Mouse (Mus musculus): ENCODE results near the gene Klhdc7b. TPM values are rescaled to one million over a fixed set of nuclear protein-coding genes. Genes with fewer than 3 reads are reported as not detected.
A peak's percentile ranks its signal among the peaks of the same experiment; 100 is the strongest.

Klhdc7b gene
- total RNA-seq, 4 experiments from 2014 or later: 0.70 to 1.1 (median 0.87) TPM

DNA sequence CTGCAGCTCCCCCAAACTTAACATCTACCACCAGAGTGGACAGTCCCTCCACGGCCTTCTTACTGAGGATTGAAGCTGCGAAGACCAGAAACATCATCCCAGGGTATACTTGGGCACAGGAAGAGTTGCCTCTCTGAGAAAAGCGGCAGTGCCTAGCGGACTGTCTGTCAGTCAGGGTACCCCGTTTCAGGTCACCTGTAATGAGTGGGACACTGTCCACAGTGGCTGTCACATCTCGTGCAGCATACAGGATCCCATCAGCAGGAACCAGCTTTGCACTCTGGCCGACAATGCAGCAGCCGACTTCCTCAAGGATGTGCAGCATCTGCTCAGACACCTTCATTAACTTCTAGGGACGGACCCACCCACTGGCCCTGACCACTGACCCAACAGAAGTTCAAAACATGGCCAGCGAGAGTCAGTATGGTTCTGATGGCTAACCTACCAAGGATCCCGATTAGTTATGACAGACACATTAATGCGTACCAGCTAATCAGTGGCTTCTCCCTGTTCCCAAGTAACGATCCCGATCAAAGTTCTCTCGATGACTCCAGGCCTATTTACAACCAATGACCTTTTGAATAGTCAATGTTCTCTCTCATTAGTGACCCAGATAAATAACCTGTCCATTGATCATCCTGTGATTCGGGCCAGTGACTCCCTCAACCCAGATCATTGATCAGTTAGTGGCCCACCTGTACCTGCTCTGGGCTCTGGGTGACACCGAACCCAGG is 9.7 kb upstream of the Klhdc7b start:
- DNase-seq (ENCODE audit: low spot score in 2 of 2): no peak

GRCm38 (mm10) chr15:89376040-89376439 is 8.7 kb upstream of the Klhdc7b start:
- DNase-seq (ENCODE audit: low spot score in 2 of 2): peak in 1 of 2 experiments; percentile 10

- no peak for DNase-seq (ENCODE audit: low spot score in 2 of 2)
Measured at GRCm38 (mm10) chr15:89376957-89377356, 7.8 kb upstream of the Klhdc7b start, which contains the start of gene Tymp. Gene Tymp (minus strand): TSS chr15:89377039.

DNA sequence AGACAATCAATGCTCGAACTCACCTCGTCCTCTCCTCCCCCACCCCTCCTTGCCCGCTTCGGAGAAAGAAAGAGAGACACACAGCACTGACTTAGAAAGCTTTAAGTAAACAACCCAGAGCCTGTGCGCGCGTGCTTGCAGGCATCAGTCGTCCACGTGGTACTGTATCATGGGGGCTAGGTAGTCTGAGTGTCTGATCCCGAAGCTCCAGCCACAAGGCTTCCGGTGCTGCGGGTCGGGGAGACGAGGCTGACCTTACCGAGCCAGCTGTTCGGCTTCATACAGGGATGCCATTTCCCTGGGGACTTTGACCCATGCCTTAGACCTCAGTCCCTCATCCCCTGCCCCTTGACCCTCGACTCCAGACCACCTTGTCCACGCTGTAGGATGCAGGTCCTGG is 7.4 kb upstream of the Klhdc7b start:
- DNase-seq (ENCODE audit: low spot score in 2 of 2): no peak

- DNase-seq (ENCODE audit: low spot score in 2 of 2): no peak
Measured at GRCm38 (mm10) chr15:89377938-89378828, 6.5 kb upstream of the Klhdc7b start.

GRCm38 (mm10) chr15:89378831-89379401 is 5.8 kb upstream of the Klhdc7b start, which contains the start of gene Odf3b:
Gene Odf3b (minus strand): TSS chr15:89379282.
- DNase-seq (ENCODE audit: low spot score in 2 of 2): no peak

- DNase-seq (ENCODE audit: low spot score in 2 of 2): no peak
Measured at GRCm38 (mm10) chr15:89379429-89379828, 5.3 kb upstream of the Klhdc7b start.

DNA sequence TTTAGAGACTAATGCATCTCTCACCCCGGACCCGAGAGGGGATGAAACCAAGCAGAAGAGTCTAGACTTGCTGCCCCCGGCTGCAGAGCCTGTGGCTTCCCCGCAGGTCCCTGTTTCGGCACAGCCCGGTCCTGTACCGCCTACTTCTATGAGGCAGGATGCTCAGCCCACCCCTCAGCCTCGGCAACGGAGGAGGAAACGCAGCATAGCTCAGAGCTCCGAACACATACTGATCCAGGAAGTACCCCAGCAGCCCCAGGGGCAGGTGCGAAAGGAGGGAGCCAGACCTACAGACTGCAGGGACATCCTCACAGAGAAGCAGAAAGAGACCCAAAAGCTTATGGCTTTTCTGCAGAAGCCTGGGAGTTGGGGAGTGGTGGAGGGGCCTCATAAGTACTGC is 2.4 kb downstream of the Klhdc7b start:
- DNase-seq (ENCODE audit: low spot score in 2 of 2): no peak

DNA sequence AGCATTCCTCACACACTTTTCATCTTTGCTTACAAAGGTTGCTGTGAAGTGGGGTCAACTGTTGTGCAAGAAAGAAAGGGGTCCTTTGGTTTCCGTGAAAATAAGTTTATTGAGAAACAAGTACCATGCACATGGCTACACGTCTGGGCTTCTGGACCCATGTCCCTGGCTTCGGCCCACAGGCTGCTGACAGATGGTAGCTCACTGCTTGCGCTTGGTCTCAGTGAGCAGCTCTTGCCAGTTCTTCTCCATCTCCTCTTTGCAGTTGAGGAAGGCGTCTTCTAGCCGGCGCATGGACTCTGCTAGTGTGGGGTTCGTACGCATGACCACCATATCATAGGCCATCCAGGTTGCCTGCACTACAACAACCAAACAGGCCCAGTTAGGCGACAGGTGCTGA is 5.4 kb downstream of the Klhdc7b start:
- DNase-seq (ENCODE audit: low spot score in 2 of 2): no peak

- no peak for DNase-seq (ENCODE audit: low spot score in 2 of 2)
Measured at GRCm38 (mm10) chr15:89396883-89397282, 12.2 kb downstream of the Klhdc7b start.

DNA sequence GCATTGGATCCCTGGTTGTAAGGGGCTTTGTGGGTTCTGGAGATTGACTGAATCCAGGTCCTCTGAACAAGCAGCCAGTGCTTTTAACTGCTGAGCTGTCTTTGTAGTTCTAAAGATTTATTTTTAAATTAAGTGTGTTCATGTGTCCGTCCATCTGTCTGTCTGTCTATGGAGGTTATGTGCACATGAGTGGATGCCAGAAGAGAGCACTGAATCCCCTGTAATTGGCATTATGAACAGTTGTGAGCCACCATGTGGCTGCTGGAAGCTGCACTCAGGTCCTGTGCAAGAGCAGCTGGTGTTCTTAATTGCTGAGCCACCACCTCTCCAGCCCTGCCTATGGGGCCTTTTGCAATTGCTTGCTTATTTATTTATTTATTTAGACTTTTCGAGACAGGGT is 13.4 kb downstream of the Klhdc7b start:
- no peak for DNase-seq (ENCODE audit: low spot score in 2 of 2)

DNA sequence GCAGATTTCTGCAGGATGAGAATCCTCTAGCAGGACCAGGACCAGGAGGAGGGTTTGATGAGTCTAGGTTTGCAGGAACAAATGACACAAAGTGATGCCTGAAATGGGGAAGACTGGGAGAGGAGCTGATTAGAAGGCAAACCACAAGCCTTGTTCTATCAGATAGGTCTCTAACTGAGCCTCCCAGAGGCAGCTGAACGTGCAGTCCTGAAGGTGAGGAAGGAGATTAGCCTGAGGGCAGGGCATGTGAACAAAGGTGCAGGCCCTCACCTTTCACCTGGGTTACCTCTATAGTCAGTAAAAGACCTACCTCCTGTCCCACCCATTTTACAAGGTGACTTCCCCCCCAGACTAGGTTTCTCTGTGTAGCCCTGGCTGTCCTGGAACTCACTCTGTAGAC is 15.0 kb downstream of the Klhdc7b start:
- no peak for DNase-seq (ENCODE audit: low spot score in 2 of 2)

GRCm38 (mm10) chr15:89402471-89402870 is 17.8 kb downstream of the Klhdc7b start:
- DNase-seq (ENCODE audit: low spot score in 2 of 2): no peak

- DNase-seq (ENCODE audit: low spot score in 2 of 2): no peak
Measured at GRCm38 (mm10) chr15:89404831-89405623, 20.3 kb downstream of the Klhdc7b start.

GRCm38 (mm10) chr15:89406691-89407090 is 22.0 kb downstream of the Klhdc7b start:
- DNase-seq (ENCODE audit: low spot score in 2 of 2): no peak

DNA sequence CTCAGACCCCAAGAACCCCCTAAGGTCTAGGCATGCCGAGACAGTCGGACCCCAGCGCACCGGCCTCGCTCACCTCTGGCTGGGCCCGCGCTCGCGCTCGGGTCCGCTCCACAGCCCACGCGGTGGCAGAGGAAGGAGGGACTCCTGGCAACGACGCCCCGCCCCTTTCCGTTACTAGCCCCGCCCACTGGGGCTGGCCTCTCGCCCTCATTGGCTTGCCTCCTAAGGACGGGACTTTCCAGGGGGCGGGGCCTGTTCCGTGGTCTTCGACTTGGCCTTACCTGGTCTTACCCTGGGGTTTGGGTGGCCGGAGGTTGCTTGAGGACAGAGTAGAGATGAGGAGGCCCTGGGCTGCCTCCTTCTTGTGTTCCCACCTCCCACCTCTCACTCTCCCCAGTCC is 25.4 kb downstream of the Klhdc7b start, which contains the start of gene Syce3:
Gene Syce3 (minus strand): TSS at position 386 of the 400 bp plus-strand sequence.
- no peak for DNase-seq (ENCODE audit: low spot score in 2 of 2)

- DNase-seq (ENCODE audit: low spot score in 2 of 2): no peak
Measured at GRCm38 (mm10) chr15:89415282-89415681, 30.6 kb downstream of the Klhdc7b start.

GRCm38 (mm10) chr15:89421938-89422337 is 37.2 kb downstream of the Klhdc7b start:
- DNase-seq (ENCODE audit: low spot score in 2 of 2): no peak

- no peak for DNase-seq (ENCODE audit: low spot score in 2 of 2)
Measured at GRCm38 (mm10) chr15:89424621-89425020, 39.9 kb downstream of the Klhdc7b start.

DNA sequence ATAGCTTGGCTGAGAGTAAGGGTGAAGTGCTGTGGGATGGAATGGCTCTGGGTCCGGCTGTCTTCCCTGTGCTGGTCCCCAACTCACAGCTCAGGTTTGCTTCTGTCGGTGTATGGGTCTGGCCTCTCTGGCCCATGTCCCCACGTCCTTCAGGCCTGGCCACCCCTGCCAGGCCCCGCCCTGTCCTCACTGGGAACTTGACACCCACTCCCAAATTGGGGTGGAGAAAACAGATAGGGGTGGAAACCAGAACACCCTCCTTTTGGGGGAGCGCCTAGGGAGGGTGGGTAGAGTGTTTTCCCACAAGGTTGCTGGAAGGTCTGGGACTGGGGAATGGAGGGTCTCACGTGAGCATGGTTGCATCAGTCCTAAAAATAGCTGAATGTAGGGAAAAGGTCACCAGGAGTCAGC is 41.0 kb downstream of the Klhdc7b start, which contains the start of gene Cpt1b:
Gene Cpt1b (minus strand): TSS at position 153 of the 411 bp plus-strand sequence.
- DNase-seq (ENCODE audit: low spot score in 2 of 2): no peak

GRCm38 (mm10) chr15:89426716-89427115 is 42.0 kb downstream of the Klhdc7b start:
- no peak for DNase-seq (ENCODE audit: low spot score in 2 of 2)

All from left cerebral cortex, adult 8-10 months (tissue).